In the genomic region with DNA sequence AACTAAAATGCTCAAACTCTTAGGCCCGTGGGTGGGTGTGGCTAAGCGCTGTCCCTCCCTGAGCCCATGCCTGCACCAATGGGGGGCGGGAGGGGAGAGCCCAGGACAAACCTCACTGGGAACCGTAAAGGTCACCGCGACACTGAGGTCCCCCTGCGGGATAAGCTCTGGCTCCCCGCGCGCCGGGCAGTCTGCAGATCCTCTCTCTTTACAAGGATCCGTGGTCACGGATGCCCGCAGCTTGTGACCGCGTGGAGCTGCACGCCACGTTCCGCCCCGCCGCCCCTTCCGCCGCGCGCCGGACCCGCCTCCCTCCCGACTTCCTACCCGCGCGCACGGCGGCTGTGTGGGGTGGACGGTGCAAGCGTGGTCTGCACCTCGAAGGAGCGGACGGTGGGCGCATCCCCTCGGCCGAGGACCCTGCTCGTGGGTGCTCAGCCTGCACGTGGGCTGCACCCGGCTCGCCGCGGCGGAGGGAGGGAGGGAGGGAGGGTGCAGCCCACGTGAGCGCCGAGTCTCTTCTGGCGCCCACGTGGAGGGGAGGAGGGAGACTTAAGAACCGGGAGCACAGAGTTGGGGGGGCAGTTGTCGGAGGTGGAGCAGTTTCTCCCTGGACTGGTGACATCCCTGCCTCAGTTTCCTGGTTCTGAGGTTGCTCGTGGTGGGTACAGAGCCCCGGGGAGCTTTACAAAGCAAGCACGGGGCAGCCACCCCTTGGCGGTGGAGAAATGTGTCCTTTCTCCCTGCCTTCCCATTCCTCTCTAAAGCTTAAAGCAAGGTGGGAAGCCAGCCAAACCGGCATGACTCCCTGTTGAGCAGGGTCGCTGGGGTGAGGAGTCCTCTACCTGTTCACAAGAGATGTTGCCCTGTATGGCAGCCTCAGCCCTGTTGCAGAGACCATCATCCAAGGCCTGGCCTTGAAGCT, we compare ENCODE assay signal across 7 mouse cellular contexts. TPM values are rescaled to one million over a fixed set of nuclear protein-coding genes. Genes with fewer than 3 reads are reported as not detected.
DNase-seq lines count a peak whose midpoint lies in the region; ATAC-seq lines count a peak whose summit lies in the region.

No protein-coding gene starts in this region.

- peaks cover 11% of the 10 kb centered on the region; the same call in 1 of the 2 replicates for H3K4me1 ChIP-seq in intestine, embryonic 15.5 days (replicated peaks)
- peaks cover 6% of the 10 kb centered on the region; the same call in 1 of the 2 replicates for H3K4me1 ChIP-seq in midbrain, embryonic 11.5 days (ENCODE audit: control insufficient read depth, insufficient read depth, low read length)

- peak overlapping the region; percentile 69 for H3K9ac ChIP-seq in intestine, embryonic 15.5 days
- peak overlapping the region; percentile 66 for H3K9ac ChIP-seq in midbrain, embryonic 11.5 days (ENCODE audit: low read length)

- peak; percentile 91 for DNase-seq in ZHBTc4 (ENCODE audit: low read depth, low spot score)
- DNase-seq in cerebellum, postnatal 36 days = peak; percentile 34 to 46
- DNase-seq in gastrocnemius, postnatal 25 days = peak; percentile 53
- peak; percentile 63 for DNase-seq in left cerebral cortex, postnatal 4 days
- DNase-seq in midbrain, embryonic 11.5 days (ENCODE audit: low spot score, missing footprints) = peak; percentile 95
- peak; percentile 32 for DNase-seq in skeletal muscle tissue, adult 2 months (ENCODE audit: low read depth, low spot score)

- H3K27me3 ChIP-seq in intestine, embryonic 15.5 days (replicated peaks) = no peaks in the 10 kb centered on the region
- no peaks in the 10 kb centered on the region for H3K27me3 ChIP-seq in midbrain, embryonic 11.5 days (ENCODE audit: control insufficient read depth, insufficient read depth, low read length)

- H3K27ac ChIP-seq in intestine, embryonic 15.5 days = peak overlapping the region; percentile 68
- H3K27ac ChIP-seq in midbrain, embryonic 11.5 days (ENCODE audit: low read depth, low read length) = no peak overlapping the region

- WGBS in intestine, embryonic 15.5 days = under 1% methylated on average over 61 of the region's 61 CpGs
- WGBS in midbrain, embryonic 11.5 days = under 1% methylated on average over 55 of the region's 61 CpGs

- peak overlapping the region; percentile 85 for H3K4me2 ChIP-seq in intestine, embryonic 15.5 days (replicated peaks)
- H3K4me2 ChIP-seq in midbrain, embryonic 11.5 days = peak overlapping the region; percentile 50

- H3K4me3 ChIP-seq in intestine, embryonic 15.5 days (replicated peaks) = peak overlapping the region; percentile 73
- peak overlapping the region; percentile 66 for H3K4me3 ChIP-seq in midbrain, embryonic 11.5 days (ENCODE audit: low read depth, low read length)

- intact Hi-C loops in left cerebral cortex, postnatal 4 days (cut with DNase I) = no loop called here

- H3K36me3 ChIP-seq in intestine, embryonic 15.5 days = no peaks in the 10 kb centered on the region
- H3K36me3 ChIP-seq in midbrain, embryonic 11.5 days (ENCODE audit: control insufficient read depth, insufficient read depth, low read length) = no peaks in the 10 kb centered on the region

- peak; percentile 96 for ATAC-seq in intestine, embryonic 15.5 days
- ATAC-seq in midbrain, embryonic 11.5 days (ENCODE audit: low FRiP score) = peak; percentile 94

- no peaks in the 10 kb centered on the region for H3K9me3 ChIP-seq in intestine, embryonic 15.5 days
- no peaks in the 10 kb centered on the region for H3K9me3 ChIP-seq in midbrain, embryonic 11.5 days (ENCODE audit: control insufficient read depth, low read length)

RNA-seq across cellular contexts. Expression of a gene that starts 11.2 kb away (rescaled TPM):
- 1 to 10 TPM; 1.0 to 1.3 TPM for total RNA-seq in gastrocnemius, postnatal 25 days (2021)
- polyA plus RNA-seq in intestine, embryonic 15.5 days (2015; fragmentation: Nextera tagmentation; extraction: Ambion mirVana) = 31.4 and 33.2 TPM in 2 replicates
- total RNA-seq in left cerebral cortex, postnatal 4 days (2021) = 10 to 100 TPM; 17.0 to 22.6 TPM
- 21.2 and 26.5 TPM in 2 replicates for polyA plus RNA-seq in midbrain, embryonic 11.5 days (2014; fragmentation: Nextera tagmentation; extraction: Ambion mirVana)

Comparison
In these comparisons a context has a peak if more than half of its experiments do, and no peak if none do; other contexts are left out.
1. DNase-seq: peak in every context shown above with its lines; median percentile 95 in midbrain, embryonic 11.5 days; 91 in ZHBTc4; 63 in left cerebral cortex, postnatal 4 days; 53 in gastrocnemius, postnatal 25 days; 40 in cerebellum, postnatal 36 days; 32 in skeletal muscle tissue, adult 2 months.
2. RNA of a gene that starts 11.2 kb away (total RNA-seq): 17.0 to 22.6 TPM in left cerebral cortex, postnatal 4 days; 1.0 to 1.3 TPM in gastrocnemius, postnatal 25 days; every median in the first group is over 4 times any median in the second.